Mouse (Mus musculus) left cerebral cortex, postnatal 4 days (tissue): ENCODE results near the gene Emx1. TPM values are rescaled to one million over a fixed set of nuclear protein-coding genes. Genes with fewer than 3 reads are reported as not detected.

Experiments
- DNase-seq: peaks from one replicate; pipeline ENCODE4 v3.0.0-alpha.2; 2022
- intact Hi-C: fragments of 180-260 bp; cut with DNase I; formaldehyde crosslinking; loops from one replicate; pipeline ENCODE4 v1.15.1; 2025
- total RNA-seq, 2 experiments: library from RNA; stranded (reverse); gene quantifications; 2 replicates each; pipeline ENCODE4 v1.2.3; 2021

Gene Emx1
- total RNA-seq, 2 experiments from 2014 or later: 41.1 to 50.2 TPM

GRCm38 (mm10) chr6:85224442-85224891 is 37.2 kb downstream of the Emx1 start:
- DNase-seq: no peak
- intact Hi-C loops: no loop called here

GRCm38 (mm10) chr6:85226570-85226969 is 39.3 kb downstream of the Emx1 start:
- DNase-seq: no peak

GRCm38 (mm10) chr6:85227520-85227919 is 40.3 kb downstream of the Emx1 start:
- intact Hi-C loops: no loop called here
- DNase-seq: no peak

More at GRCm38 (mm10) chr6:85226570-85226969, 39.3 kb downstream of the Emx1 start:
- intact Hi-C loops: no loop called here

GRCm38 (mm10) chr6:85230762-85231161 is 43.5 kb downstream of the Emx1 start:
- no peak for DNase-seq
- intact Hi-C loops: no loop called here

GRCm38 (mm10) chr6:85231469-85231868 is 44.2 kb downstream of the Emx1 start:
- intact Hi-C loops: no loop called here

GRCm38 (mm10) chr6:85232045-85232444 is 44.8 kb downstream of the Emx1 start:
- intact Hi-C loops: no loop called here
- no peak for DNase-seq

More at GRCm38 (mm10) chr6:85231469-85231868, 44.2 kb downstream of the Emx1 start:
- no peak for DNase-seq

GRCm38 (mm10) chr6:85232836-85233623 is 45.8 kb downstream of the Emx1 start:
- intact Hi-C loops: no loop called here
- DNase-seq: no peak

GRCm38 (mm10) chr6:85234796-85235195 is 47.6 kb downstream of the Emx1 start:
- DNase-seq: no peak
- intact Hi-C loops: no loop called here

- peak; percentile 23 for DNase-seq
- intact Hi-C loops: no loop called here
Observed at GRCm38 (mm10) chr6:85237001-85237400, 49.8 kb downstream of the Emx1 start.

GRCm38 (mm10) chr6:85237595-85238337 is 50.5 kb downstream of the Emx1 start:
- intact Hi-C loops: no loop called here
- DNase-seq: no peak

- intact Hi-C loops: no loop called here
- DNase-seq: peak; percentile 77
Observed at GRCm38 (mm10) chr6:85239044-85239489, 51.8 kb downstream of the Emx1 start.

GRCm38 (mm10) chr6:85249821-85250220 is 62.6 kb downstream of the Emx1 start:
- DNase-seq: no peak
- intact Hi-C loops: no loop called here

GRCm38 (mm10) chr6:85250811-85251241 is 63.6 kb downstream of the Emx1 start:
- intact Hi-C loops: no loop called here
- no peak for DNase-seq

- no peak for DNase-seq
- intact Hi-C loops: no loop called here
Observed at GRCm38 (mm10) chr6:85252251-85253058, 65.2 kb downstream of the Emx1 start.

- no peak for DNase-seq
- intact Hi-C loops: no loop called here
Observed at GRCm38 (mm10) chr6:85253275-85253674, 66.0 kb downstream of the Emx1 start.

Other genes starting within 250 kb of the Emx1 start
- gene Exoc6b, start 117.9 kb upstream of the Emx1 start, total RNA-seq: 10 to 100 TPM; 90.8 to 95.3 TPM
- gene Spr, start 49.7 kb upstream of the Emx1 start, total RNA-seq: 10 to 100 TPM; 41.1 to 41.7 TPM
- 10 to 100 TPM; 63.9 to 69.7 TPM for gene Sfxn5, start 146.0 kb downstream of the Emx1 start, total RNA-seq
- 10 to 100 TPM; 51.7 to 54.1 TPM for gene Rab11fip5, start 187.2 kb downstream of the Emx1 start, total RNA-seq
- not detected for gene Noto, start 236.4 kb downstream of the Emx1 start, total RNA-seq
- gene Smyd5, start 244.6 kb downstream of the Emx1 start, total RNA-seq: 10 to 100 TPM; 65.9 to 67.5 TPM